Mouse (Mus musculus) adrenal gland, adult 18-20 months (tissue): ENCODE measurements around the gene Klhl29. TPM values are rescaled to one million over a fixed set of nuclear protein-coding genes. Genes with fewer than 3 reads are reported as not detected.

Source experiments
- DNase-seq, 2 experiments: peaks; one replicate each; pipeline ENCODE4 v3.0.0; 2021 to 2022; ENCODE audit warnings: low spot score in 2 of 2
- total RNA-seq, 2 experiments: library from RNA; stranded (reverse); gene quantifications; 1 replicate in 1 of 2; 2 replicates in 1 of 2; pipeline ENCODE4 v1.2.3; 2021

Gene Klhl29
- total RNA-seq, 2 experiments from 2014 or later: 9.2 to 20.5 TPM

GRCm38 (mm10) chr12:5191206-5191605 is 184.3 kb downstream of the Klhl29 start:
- DNase-seq: no peak

GRCm38 (mm10) chr12:5189446-5190150 is 185.9 kb downstream of the Klhl29 start:
- DNase-seq: no peak

- DNase-seq: no peak
Observed at GRCm38 (mm10) chr12:5188899-5189298, 186.6 kb downstream of the Klhl29 start.

- DNase-seq: no peak
Observed at GRCm38 (mm10) chr12:5187773-5188333, 187.6 kb downstream of the Klhl29 start.

DNA sequence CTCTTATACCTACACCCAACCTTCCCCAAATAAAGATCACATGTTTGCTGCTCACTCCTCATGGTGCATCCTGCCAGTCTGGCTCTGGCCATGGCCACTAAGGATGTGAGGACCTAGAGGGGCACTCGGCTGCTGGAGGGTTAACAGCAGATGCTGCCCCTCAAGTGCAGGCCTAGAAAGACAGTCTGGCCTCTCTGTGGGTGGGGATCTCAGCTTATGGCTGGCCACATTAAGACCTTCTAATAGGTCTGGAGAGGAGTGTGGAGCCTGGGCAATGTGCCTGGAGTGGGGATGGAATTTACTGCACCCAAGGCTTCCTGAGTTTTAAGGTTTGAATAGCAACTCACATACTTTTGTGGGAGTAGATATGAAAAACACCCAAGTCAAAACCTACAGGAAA is 188.8 kb downstream of the Klhl29 start:
- no peak for DNase-seq

DNA sequence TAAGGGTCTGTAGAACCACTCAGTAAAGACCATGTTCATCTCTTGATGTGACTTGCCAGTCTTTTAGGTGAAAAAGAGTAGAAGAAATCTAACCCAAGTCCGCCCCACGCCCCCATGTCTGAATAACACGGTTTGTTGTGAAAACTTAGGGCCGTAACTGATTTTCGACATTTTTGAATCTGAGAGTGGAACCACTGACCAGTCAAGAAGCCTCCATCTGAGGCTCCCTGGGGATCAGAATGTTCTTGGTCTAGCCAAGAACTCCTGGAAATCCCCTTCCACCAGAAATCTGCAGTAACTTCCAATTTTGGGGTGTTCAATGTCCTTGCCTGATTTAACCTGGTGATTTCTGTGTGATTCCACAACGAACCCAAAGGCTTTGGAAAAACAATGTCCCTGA is 189.9 kb downstream of the Klhl29 start:
- no peak for DNase-seq

- no peak for DNase-seq
Observed at GRCm38 (mm10) chr12:5182586-5182985, 192.9 kb downstream of the Klhl29 start.

- no peak for DNase-seq
Observed at GRCm38 (mm10) chr12:5182165-5182564, 193.3 kb downstream of the Klhl29 start.

GRCm38 (mm10) chr12:5176716-5177341 is 198.7 kb downstream of the Klhl29 start:
- peak; percentile 35 to 48 for DNase-seq

DNA sequence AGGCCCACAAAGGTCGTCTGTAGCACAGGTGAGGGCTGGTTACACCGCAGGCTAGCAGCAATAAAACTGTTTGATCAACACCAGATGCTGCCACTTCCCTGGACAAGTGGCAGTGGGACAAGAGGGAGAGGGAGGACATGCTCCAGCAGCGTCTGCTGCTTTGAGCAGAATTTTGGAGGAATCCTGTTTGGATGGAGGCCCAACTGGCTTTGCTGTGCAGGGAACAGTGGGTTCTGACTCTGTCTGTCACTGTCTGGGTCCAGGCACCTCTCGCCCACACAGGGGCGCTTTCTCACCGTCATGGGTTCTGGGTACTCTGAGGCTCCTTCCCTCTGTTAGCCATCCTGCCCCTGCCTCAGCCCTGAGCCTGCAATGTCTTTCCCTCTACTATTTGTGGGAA is 209.3 kb downstream of the Klhl29 start:
- no peak for DNase-seq

DNA sequence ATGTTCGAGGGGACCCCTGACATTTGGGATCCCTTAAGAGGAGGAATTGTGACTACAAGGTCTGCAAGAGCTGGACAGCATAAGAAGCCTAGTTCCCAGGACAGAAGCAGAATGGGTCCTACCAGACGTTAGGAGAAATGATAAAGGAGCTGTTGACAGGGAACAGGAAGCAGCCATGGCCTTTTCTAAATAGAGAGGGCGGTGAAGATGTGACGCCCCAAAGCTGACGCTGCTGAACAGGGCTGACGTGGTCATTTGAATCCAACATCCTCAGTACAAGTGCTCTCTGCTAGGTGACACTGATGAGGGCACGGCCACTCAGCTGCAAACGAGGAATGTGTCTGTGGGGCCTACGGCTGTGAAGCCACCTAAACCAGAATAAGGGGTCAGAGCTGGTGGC is 210.1 kb downstream of the Klhl29 start:
- DNase-seq: no peak

DNA sequence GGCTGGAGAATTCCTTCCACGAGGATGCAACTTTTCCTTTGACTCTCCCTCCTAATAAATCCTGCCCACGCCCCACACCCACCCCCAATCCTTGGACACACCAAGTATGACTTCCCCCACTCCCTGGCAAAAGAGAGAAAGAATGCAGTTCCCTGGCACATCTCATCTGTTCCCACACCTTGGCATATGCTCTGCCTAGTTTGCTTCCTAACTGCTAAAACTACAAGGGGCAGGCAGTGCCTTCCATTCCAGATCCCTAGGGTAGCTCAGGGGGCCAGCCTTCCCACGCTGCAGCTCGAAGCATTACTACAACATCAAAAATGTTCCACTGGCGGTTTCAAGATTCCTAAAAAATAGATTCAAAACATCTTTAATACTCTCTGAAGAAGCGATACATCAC is 212.8 kb downstream of the Klhl29 start:
- no peak for DNase-seq

GRCm38 (mm10) chr12:5161631-5162030 is 213.9 kb downstream of the Klhl29 start:
- no peak for DNase-seq

DNA sequence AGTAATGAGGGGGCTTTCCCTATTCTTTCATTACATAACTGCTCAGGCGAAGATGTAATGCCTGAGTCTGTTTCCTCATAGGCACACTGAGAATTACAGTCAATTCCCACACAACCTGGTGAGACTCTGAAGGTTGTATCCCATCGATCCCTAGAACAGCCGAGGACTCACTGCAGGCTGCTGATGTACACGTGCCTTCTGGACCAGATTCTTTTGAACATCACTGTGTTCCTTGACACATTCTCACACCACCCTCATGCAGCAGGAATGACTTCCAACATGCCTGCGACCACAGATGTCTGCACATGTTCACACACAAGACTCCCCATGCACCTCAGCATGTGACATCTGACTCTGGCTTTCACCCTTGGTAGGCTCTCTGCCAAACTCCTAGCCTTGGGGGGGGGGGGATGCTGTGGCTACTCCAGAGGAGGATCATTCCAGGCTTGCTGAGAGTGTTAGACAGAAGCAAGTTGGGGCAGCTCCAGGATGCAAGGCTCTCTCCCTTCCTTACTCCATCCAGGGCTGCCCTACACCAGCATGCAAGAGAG is 217.5 kb downstream of the Klhl29 start:
- DNase-seq: no peak

- DNase-seq: no peak
Observed at GRCm38 (mm10) chr12:5157021-5157681, 218.3 kb downstream of the Klhl29 start.

- no peak for DNase-seq
Observed at GRCm38 (mm10) chr12:5155177-5155576, 220.3 kb downstream of the Klhl29 start.

GRCm38 (mm10) chr12:5151859-5152258 is 223.6 kb downstream of the Klhl29 start:
- no peak for DNase-seq

GRCm38 (mm10) chr12:5147346-5148035 is 228.0 kb downstream of the Klhl29 start:
- DNase-seq: peak in 1 of 2 experiments; percentile 48

GRCm38 (mm10) chr12:5143903-5144781 is 231.3 kb downstream of the Klhl29 start:
- no peak for DNase-seq

GRCm38 (mm10) chr12:5143224-5143623 is 232.3 kb downstream of the Klhl29 start:
- no peak for DNase-seq
